Comparison of ENCODE assay signal across 16 mouse cellular contexts in genomic region chr4:81430826-81431225, GRCm38 (mm10). TPM values are rescaled to one million over a fixed set of nuclear protein-coding genes. Genes with fewer than 3 reads are reported as not detected.
A peak's percentile ranks its signal among the peaks of the same experiment; 100 is the strongest.
DNase-seq lines count a peak whose midpoint lies in the region; ATAC-seq and TF ChIP-seq lines count a peak whose summit lies in the region.
"Had no signal": no experiment of that assay in that cellular context is flagged by ENCODE, and none has a peak within 500 bp of the region (broad histone marks: within the 10 kb centered on the region; RNA-seq: fewer than 3 reads in every experiment).

No protein-coding gene starts in this region.

- peaks cover 12% of the 10 kb centered on the region for H3K4me1 ChIP-seq in heart, embryonic 16.5 days (ENCODE audit: control insufficient read depth, insufficient read depth, low read length)
- H3K4me1 ChIP-seq in midbrain, postnatal 0 days (ENCODE audit: insufficient read depth, low read length): no peaks in the 10 kb centered on the region
- H3K4me1 ChIP-seq in midbrain, embryonic 14.5 days (ENCODE audit: control insufficient read depth, insufficient read depth, low read length): no peaks in the 10 kb centered on the region
- H3K4me1 ChIP-seq: hindbrain, embryonic 10.5 days; liver, embryonic 12.5 days; lung, embryonic 15.5 days; midbrain, embryonic 10.5 days had no signal

- H3K9ac ChIP-seq in heart, embryonic 16.5 days (ENCODE audit: low read length): no peak overlapping the region
- no peak overlapping the region for H3K9ac ChIP-seq in midbrain, postnatal 0 days (replicated peaks; ENCODE audit: low read length, poor library complexity, severe bottlenecking)
- no peak overlapping the region for H3K9ac ChIP-seq in midbrain, embryonic 14.5 days (replicated peaks; ENCODE audit: low read length)
- H3K9ac ChIP-seq: limb, embryonic 13.5 days; liver, embryonic 12.5 days; lung, embryonic 15.5 days had no signal

- TF ChIP-seq CTCF in midbrain, postnatal 0 days (IDR thresholded peaks at IDR 0.05): no peak

- H3K36me3 ChIP-seq in heart, embryonic 16.5 days (ENCODE audit: control insufficient read depth, insufficient read depth): no peaks in the 10 kb centered on the region
- H3K36me3 ChIP-seq in midbrain, postnatal 0 days (ENCODE audit: insufficient read depth, low read length): no peaks in the 10 kb centered on the region
- H3K36me3 ChIP-seq in midbrain, embryonic 14.5 days (ENCODE audit: control insufficient read depth, insufficient read depth, low read length): no peaks in the 10 kb centered on the region
- H3K36me3 ChIP-seq: liver, embryonic 12.5 days; lung, embryonic 15.5 days had no signal

- 59% methylated on average over 4 of the region's 4 CpGs for WGBS in heart, embryonic 16.5 days
- WGBS in midbrain, postnatal 0 days: 87% methylated on average over 4 of the region's 4 CpGs
- 91% methylated on average over 4 of the region's 4 CpGs for WGBS in midbrain, embryonic 14.5 days

- H3K9me3 ChIP-seq in heart, embryonic 16.5 days (replicated peaks; ENCODE audit: control insufficient read depth, low read length): no peaks in the 10 kb centered on the region
- H3K9me3 ChIP-seq in midbrain, postnatal 0 days (ENCODE audit: low read length): no peaks in the 10 kb centered on the region
- no peaks in the 10 kb centered on the region for H3K9me3 ChIP-seq in midbrain, embryonic 14.5 days (ENCODE audit: control insufficient read depth, low read length)
- H3K9me3 ChIP-seq: hindbrain, embryonic 10.5 days; limb, embryonic 13.5 days; liver, embryonic 12.5 days; lung, embryonic 15.5 days; midbrain, embryonic 10.5 days had no signal

- no peak overlapping the region; the same call in 1 of the 2 replicates for H3K4me2 ChIP-seq in heart, embryonic 16.5 days (ENCODE audit: low read depth, low read length)
- H3K4me2 ChIP-seq in midbrain, postnatal 0 days (ENCODE audit: low read depth, low read length, poor library complexity, severe bottlenecking): no peak overlapping the region
- no peak overlapping the region for H3K4me2 ChIP-seq in midbrain, embryonic 14.5 days (ENCODE audit: low read length)
- H3K4me2 ChIP-seq: limb, embryonic 13.5 days; liver, embryonic 12.5 days; lung, embryonic 15.5 days had no signal

- DNase-seq in heart, postnatal 36 days: no peak
- DNase-seq in midbrain, postnatal 0 days (ENCODE audit: low spot score): peak; percentile 27
- no peak for DNase-seq in midbrain, embryonic 14.5 days
- peak; percentile 52 for DNase-seq in brain, adult 2 months (ENCODE audit: low read depth, low spot score)
- DNase-seq in spleen, postnatal 14 days (ENCODE audit: low spot score in 2 of 2): no peak
- DNase-seq in testis, postnatal 10 days (ENCODE audit: low spot score): no peak
- DNase-seq: cerebellum, adult 8-10 months had no signal

- intact Hi-C loops in heart, postnatal 36 days (cut with DNase I): no loop called here

- peak overlapping the region; percentile 31; the same call in 1 of the 2 replicates for H3K27ac ChIP-seq in heart, embryonic 16.5 days (ENCODE audit: low read length)
- H3K27ac ChIP-seq in midbrain, postnatal 0 days (ENCODE audit: low read depth, low read length): no peak overlapping the region
- H3K27ac ChIP-seq in midbrain, embryonic 14.5 days (replicated peaks; ENCODE audit: low read depth, low read length): no peak overlapping the region
- H3K27ac ChIP-seq: hindbrain, embryonic 10.5 days; kidney, postnatal 0 days; limb, embryonic 13.5 days; liver, embryonic 12.5 days; lung, embryonic 15.5 days; midbrain, embryonic 10.5 days; stomach, postnatal 0 days had no signal

- no peak overlapping the region for H3K4me3 ChIP-seq in heart, embryonic 16.5 days (ENCODE audit: low read length)
- no peak overlapping the region for H3K4me3 ChIP-seq in midbrain, postnatal 0 days (ENCODE audit: low read depth, low read length)
- H3K4me3 ChIP-seq in midbrain, embryonic 14.5 days (replicated peaks; ENCODE audit: low read depth, low read length): no peak overlapping the region
- H3K4me3 ChIP-seq: hindbrain, embryonic 10.5 days; limb, embryonic 13.5 days; liver, embryonic 12.5 days; lung, embryonic 15.5 days; midbrain, embryonic 10.5 days had no signal

- H3K27me3 ChIP-seq in heart, embryonic 16.5 days (ENCODE audit: control insufficient read depth, insufficient read depth, low read length): no peaks in the 10 kb centered on the region
- no peaks in the 10 kb centered on the region for H3K27me3 ChIP-seq in midbrain, postnatal 0 days (ENCODE audit: insufficient read depth, low read length)
- no peaks in the 10 kb centered on the region for H3K27me3 ChIP-seq in midbrain, embryonic 14.5 days (ENCODE audit: control insufficient read depth, insufficient read depth, low read length)
- H3K27me3 ChIP-seq: limb, embryonic 13.5 days; liver, embryonic 12.5 days; lung, embryonic 15.5 days had no signal

- ATAC-seq in heart, embryonic 16.5 days (replicated peaks; ENCODE audit: extremely low read depth, insufficient read depth, low FRiP score): no peak
- no peak for ATAC-seq in midbrain, postnatal 0 days (ENCODE audit: low FRiP score)
- no peak for ATAC-seq in midbrain, embryonic 14.5 days (ENCODE audit: low FRiP score, low TSS enrichment)
- ATAC-seq: liver, embryonic 12.5 days had no signal

RNA-seq across cellular contexts. Expression of gene Mpdz, which starts 11.8 kb away (rescaled TPM):
- 19.5 and 20.1 TPM in 2 replicates for polyA plus RNA-seq in heart, embryonic 16.5 days (2015; fragmentation: Nextera tagmentation; extraction: Ambion mirVana)
- 10 to 100 TPM; 53.2 to 55.5 TPM for total RNA-seq in heart, postnatal 36 days (2021)
- total RNA-seq in midbrain, postnatal 0 days (2014; rRNA removed): 23.7 and 39.5 TPM in 2 replicates
- polyA plus RNA-seq in midbrain, postnatal 0 days (2015; fragmentation: Nextera tagmentation; extraction: Ambion mirVana): 5.9 and 8.4 TPM in 2 replicates
- 13.1 and 21.2 TPM in 2 replicates for polyA plus RNA-seq in midbrain, embryonic 14.5 days (2014; fragmentation: Nextera tagmentation; extraction: Ambion mirVana)
- total RNA-seq: neutrophil, adult 5-6 weeks had no signal

Comparison
In these comparisons a context has a peak if more than half of its experiments do, and no peak if none do; other contexts are left out.
1. DNase-seq: peak in midbrain, postnatal 0 days (single experiment) and brain, adult 2 months (single experiment); none in heart, postnatal 36 days (0 of 2), midbrain, embryonic 14.5 days (single experiment), spleen, postnatal 14 days (0 of 2) and testis, postnatal 10 days (single experiment).